Mouse (Mus musculus) kidney, embryonic 14.5 days (tissue): ENCODE measurements around the gene Rara. TPM values are rescaled to one million over a fixed set of nuclear protein-coding genes. Genes with fewer than 3 reads are reported as not detected.

Experiments
- ATAC-seq: fragments of 200-750 bp; cut with Nextera tagmentation; 2 replicates; pipeline ENCODE4 v1.8.0; 2017; ENCODE audit warnings: moderate number of reproducible peaks, mild to moderate bottlenecking, moderate TSS enrichment, moderate library complexity; ENCODE audit not compliant: low FRiP score, low TSS enrichment
- H3K27ac ChIP-seq: fragments of 300-500 bp; sonication (generic); 2 replicates; pipeline ENCODE4 v1.5.1; 2014; ENCODE audit warnings: low read depth, mild to moderate bottlenecking, low read length, moderate library complexity, mixed read lengths
- H3K27me3 ChIP-seq: fragments of 300-500 bp; sonication (generic); 2 replicates; pipeline ENCODE4 v1.6.1; 2014; ENCODE audit warnings: mild to moderate bottlenecking, low read length; ENCODE audit not compliant: control insufficient read depth, insufficient read depth
- H3K36me3 ChIP-seq: fragments of 300-500 bp; sonication (generic); 2 replicates; pipeline ENCODE4 v1.6.1; 2014; ENCODE audit warnings: low read length, mixed read lengths; ENCODE audit not compliant: control insufficient read depth, insufficient read depth
- H3K4me1 ChIP-seq: fragments of 300-500 bp; sonication (generic); 2 replicates; pipeline ENCODE4 v1.6.1; 2014; ENCODE audit warnings: low read length, mixed read lengths; ENCODE audit not compliant: control insufficient read depth, insufficient read depth
- H3K4me2 ChIP-seq: fragments of 300-500 bp; sonication (generic); replicated peaks from 2 replicates; pipeline ENCODE4 v1.6.1; 2014; ENCODE audit warnings: low read depth, mild to moderate bottlenecking, low read length
- H3K4me3 ChIP-seq: fragments of 300-500 bp; sonication (generic); 2 replicates; pipeline ENCODE4 v1.5.1; 2014; ENCODE audit warnings: mild to moderate bottlenecking, low read length
- H3K9ac ChIP-seq: fragments of 300-500 bp; sonication (generic); 2 replicates; pipeline ENCODE4 v1.6.1; 2014; ENCODE audit warnings: low read depth, mild to moderate bottlenecking, low read length, moderate library complexity
- H3K9me3 ChIP-seq: fragments of 300-500 bp; sonication (generic); 2 replicates; pipeline ENCODE4 v1.6.1; 2016; ENCODE audit warnings: low read length; ENCODE audit not compliant: control insufficient read depth
- WGBS: fragments of 180-500 bp; shearing (Covaris S2); extraction: QIAGEN DNeasy Blood & Tissue Kit; methylation state at CpG from one replicate; pipeline ENCODE4 v1.1.7; 2014; 5-methylcytosine and 5-hydroxymethylcytosine counted together
- polyA plus RNA-seq: library from polyadenylated mRNA; unstranded; fragments of >200 nt; fragmentation: Nextera tagmentation; extraction: Ambion mirVana; gene quantifications from 2 replicates; pipeline ENCODE4 v1.2.1, GENCODE M21; 2014

Gene Rara
- polyA plus RNA-seq, 1 experiment from 2014 or later = 36.7 TPM

DNA sequence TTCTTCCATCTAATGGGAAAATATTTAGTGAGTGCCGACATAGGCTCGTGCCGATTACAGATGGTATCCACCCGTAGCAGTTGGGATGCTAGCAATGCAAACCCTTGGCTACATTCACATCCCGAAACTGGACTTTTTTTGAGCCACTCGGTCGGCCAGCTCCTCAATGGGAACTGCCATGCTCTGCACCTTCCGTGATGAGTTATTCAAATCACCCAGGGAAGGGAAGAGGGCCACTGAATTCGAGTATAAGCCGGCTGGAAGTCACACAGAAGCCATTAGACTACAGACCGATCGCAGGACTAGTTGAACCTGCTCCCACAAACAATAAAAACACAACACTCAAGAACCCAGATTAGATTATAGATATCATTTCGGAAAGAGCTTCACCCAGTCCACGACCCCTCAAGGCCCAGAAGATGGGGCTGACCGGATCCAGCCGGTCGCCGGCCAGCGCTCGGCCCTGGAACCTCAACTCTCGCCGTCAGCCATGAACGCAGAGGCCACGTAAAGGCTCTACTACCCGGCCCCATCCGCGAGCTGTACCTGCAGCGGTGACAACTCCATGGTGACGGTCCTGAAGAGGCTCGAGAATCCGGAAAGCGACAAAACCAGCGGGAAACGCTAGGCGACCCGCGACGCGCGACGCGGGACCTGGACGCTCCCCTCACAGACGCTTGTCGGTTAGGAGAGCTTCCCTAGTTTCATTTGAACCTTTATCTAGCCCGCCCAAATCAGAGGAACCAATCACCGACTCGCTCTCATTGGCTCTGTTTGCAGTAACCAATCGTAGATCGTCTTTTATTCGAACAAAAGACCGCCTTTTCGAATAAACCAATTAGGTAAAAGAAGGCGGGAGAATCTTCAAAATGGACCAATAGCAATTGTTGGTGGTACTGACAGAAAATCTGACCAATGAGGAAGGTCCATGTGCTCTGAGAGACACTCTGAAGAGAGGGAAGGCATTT is 96.2 kb downstream of the Rara start, which contains the start of gene Top2a:
Top2a (minus strand) TSS at position 690 of the 968 bp plus-strand sequence.
- no peaks in the 10 kb centered on the region for H3K27me3 ChIP-seq
- H3K36me3 ChIP-seq = peaks cover 33% of the 10 kb centered on the region
- under 1% methylated on average over 54 of the region's 54 CpGs for WGBS

More for the DNA sequence above, 96.2 kb downstream of the Rara start, which contains the start of gene Top2a:
- Histone ChIP-seq H3K9ac (peak within 1 kb of the TSS; percentile 80), H3K4me3 (peak within 1 kb of the TSS; percentile 76), H3K27ac (peak within 1 kb of the TSS; percentile 77), H3K4me2 (peak within 1 kb of the TSS; percentile 48), H3K9me3 (no peaks in the 10 kb centered on the region), H3K4me1 (peaks cover 17% of the 10 kb centered on the region)
- peak; percentile 95 for ATAC-seq

Other genes with a start within 250 kb of the Rara start
- gene Psmd3, start 245.3 kb upstream of the Rara start, polyA plus RNA-seq = 181 and 187 TPM in 2 replicates
- gene Csf3, start 226.6 kb upstream of the Rara start, polyA plus RNA-seq = not detected in 2 replicates
- gene Med24, start 198.4 kb upstream of the Rara start, polyA plus RNA-seq = 39.5 and 59.1 TPM in 2 replicates
- 28.0 and 31.8 TPM in 2 replicates for gene Thra, start 187.2 kb upstream of the Rara start, polyA plus RNA-seq
- 1.6 and 2.6 TPM in 2 replicates for gene Nr1d1, start 152.5 kb upstream of the Rara start, polyA plus RNA-seq
- gene Msl1, start 132.3 kb upstream of the Rara start, polyA plus RNA-seq = 21.6 and 33.7 TPM in 2 replicates
- 28.1 and 43.1 TPM in 2 replicates for gene Casc3, start 122.9 kb upstream of the Rara start, polyA plus RNA-seq
- gene Rapgefl1, start 91.0 kb upstream of the Rara start, polyA plus RNA-seq = 1.6 and 2.4 TPM in 2 replicates
- 6.5 and 6.7 TPM in 2 replicates for gene Wipf2, start 64.2 kb upstream of the Rara start, polyA plus RNA-seq
- gene Cdc6, start 20.0 kb upstream of the Rara start, polyA plus RNA-seq = 32.5 and 44.1 TPM in 2 replicates
- 0.64 TPM in 1 of 2 replicates, not detected in the other for gene Gjd3, start 55.2 kb downstream of the Rara start, polyA plus RNA-seq
- 284 and 300 TPM in 2 replicates for gene Top2a, start 96.4 kb downstream of the Rara start, polyA plus RNA-seq
- 421 and 542 TPM in 2 replicates for gene Igfbp4, start 113.4 kb downstream of the Rara start, polyA plus RNA-seq
- gene Tns4, start 161.5 kb downstream of the Rara start, polyA plus RNA-seq = 0.11 and 0.20 TPM in 2 replicates
- gene Ccr7, start 227.3 kb downstream of the Rara start, polyA plus RNA-seq = 0.13 TPM in 1 of 2 replicates, not detected in the other